Mouse (Mus musculus): ENCODE measurements around the gene Olfr453. TPM values are rescaled to one million over a fixed set of nuclear protein-coding genes. Genes with fewer than 3 reads are reported as not detected.

The Olfr453 gene
- polyA plus RNA-seq, 1 experiment from 2014 or later = not detected

Other genes starting within 250 kb of the Olfr453 start
- gene Olfr455, start 191.8 kb upstream of the Olfr453 start, polyA plus RNA-seq (2014; fragmentation: Nextera tagmentation; extraction: Ambion mirVana) = not detected in 2 replicates
- not detected in 2 replicates for gene Tcaf3, start 141.7 kb upstream of the Olfr453 start, polyA plus RNA-seq (2014; fragmentation: Nextera tagmentation; extraction: Ambion mirVana)
- 1.9 and 2.5 TPM in 2 replicates for gene Tcaf2, start 94.1 kb upstream of the Olfr453 start, polyA plus RNA-seq (2014; fragmentation: Nextera tagmentation; extraction: Ambion mirVana)
- 104 and 106 TPM in 2 replicates for gene Tcaf1, start 29.3 kb upstream of the Olfr453 start, polyA plus RNA-seq (2014; fragmentation: Nextera tagmentation; extraction: Ambion mirVana)
- gene Olfr38, start 17.0 kb downstream of the Olfr453 start, polyA plus RNA-seq (2014; fragmentation: Nextera tagmentation; extraction: Ambion mirVana) = not detected in 2 replicates
- not detected in 2 replicates for gene Olfr452, start 45.7 kb downstream of the Olfr453 start, polyA plus RNA-seq (2014; fragmentation: Nextera tagmentation; extraction: Ambion mirVana)
- not detected in 2 replicates for gene Olfr450, start 72.6 kb downstream of the Olfr453 start, polyA plus RNA-seq (2014; fragmentation: Nextera tagmentation; extraction: Ambion mirVana)
- not detected in 2 replicates for gene Olfr449, start 95.0 kb downstream of the Olfr453 start, polyA plus RNA-seq (2014; fragmentation: Nextera tagmentation; extraction: Ambion mirVana)
- gene Olfr448, start 151.1 kb downstream of the Olfr453 start, polyA plus RNA-seq (2014; fragmentation: Nextera tagmentation; extraction: Ambion mirVana) = not detected in 2 replicates
- not detected in 2 replicates for gene Olfr447, start 169.5 kb downstream of the Olfr453 start, polyA plus RNA-seq (2014; fragmentation: Nextera tagmentation; extraction: Ambion mirVana)
- gene Olfr446, start 182.0 kb downstream of the Olfr453 start, polyA plus RNA-seq (2014; fragmentation: Nextera tagmentation; extraction: Ambion mirVana) = not detected in 2 replicates
- not detected in 2 replicates for gene Olfr444, start 209.7 kb downstream of the Olfr453 start, polyA plus RNA-seq (2014; fragmentation: Nextera tagmentation; extraction: Ambion mirVana)